Mouse (Mus musculus): Measurements from ENCODE around the gene Kctd13. TPM values are rescaled to one million over a fixed set of nuclear protein-coding genes. Genes with fewer than 3 reads are reported as not detected.

Gene Kctd13
- polyA plus RNA-seq, 1 experiment from 2014 or later: 58.1 TPM

Other genes with a start within 250 kb of the Kctd13 start
- 121 and 147 TPM in 2 replicates for gene Bola2, start 233.5 kb upstream of the Kctd13 start, polyA plus RNA-seq (2016; fragmentation: Nextera tagmentation; extraction: Ambion mirVana)
- gene Slx1b, start 233.1 kb upstream of the Kctd13 start, polyA plus RNA-seq (2016; fragmentation: Nextera tagmentation; extraction: Ambion mirVana): 15.3 and 17.1 TPM in 2 replicates
- gene Coro1a, start 221.1 kb upstream of the Kctd13 start, polyA plus RNA-seq (2016; fragmentation: Nextera tagmentation; extraction: Ambion mirVana): 53.6 and 56.9 TPM in 2 replicates
- 63.6 and 67.8 TPM in 2 replicates for gene Mapk3, start 169.3 kb upstream of the Kctd13 start, polyA plus RNA-seq (2016; fragmentation: Nextera tagmentation; extraction: Ambion mirVana)
- 1.4 TPM in 2 replicates for gene Gdpd3, start 162.5 kb upstream of the Kctd13 start, polyA plus RNA-seq (2016; fragmentation: Nextera tagmentation; extraction: Ambion mirVana)
- gene Ypel3, start 151.9 kb upstream of the Kctd13 start, polyA plus RNA-seq (2016; fragmentation: Nextera tagmentation; extraction: Ambion mirVana): 140 and 144 TPM in 2 replicates
- 0.48 and 1.1 TPM in 2 replicates for gene Tbx6, start 147.4 kb upstream of the Kctd13 start, polyA plus RNA-seq (2016; fragmentation: Nextera tagmentation; extraction: Ambion mirVana)
- 286 and 294 TPM in 2 replicates for gene Ppp4c, start 136.4 kb upstream of the Kctd13 start, polyA plus RNA-seq (2016; fragmentation: Nextera tagmentation; extraction: Ambion mirVana)
- 23.7 and 24.9 TPM in 2 replicates for gene Fam57b, start 131.2 kb upstream of the Kctd13 start, polyA plus RNA-seq (2016; fragmentation: Nextera tagmentation; extraction: Ambion mirVana)
- gene 4930451I11Rik, start 97.2 kb upstream of the Kctd13 start, polyA plus RNA-seq (2016; fragmentation: Nextera tagmentation; extraction: Ambion mirVana): not detected in 2 replicates
- 4.3 and 4.4 TPM in 2 replicates for gene Doc2a, start 81.5 kb upstream of the Kctd13 start, polyA plus RNA-seq (2016; fragmentation: Nextera tagmentation; extraction: Ambion mirVana)
- gene Hirip3, start 66.9 kb upstream of the Kctd13 start, polyA plus RNA-seq (2016; fragmentation: Nextera tagmentation; extraction: Ambion mirVana): 30.5 and 35.4 TPM in 2 replicates
- 89.0 and 92.6 TPM in 2 replicates for gene Ino80e, start 66.5 kb upstream of the Kctd13 start, polyA plus RNA-seq (2016; fragmentation: Nextera tagmentation; extraction: Ambion mirVana)
- gene Taok2, start 44.2 kb upstream of the Kctd13 start, polyA plus RNA-seq (2016; fragmentation: Nextera tagmentation; extraction: Ambion mirVana): 63.5 and 66.6 TPM in 2 replicates
- gene Tmem219, start 6.0 kb upstream of the Kctd13 start, polyA plus RNA-seq (2016; fragmentation: Nextera tagmentation; extraction: Ambion mirVana): 21.8 and 23.0 TPM in 2 replicates
- gene Asphd1, start 20.7 kb downstream of the Kctd13 start, polyA plus RNA-seq (2016; fragmentation: Nextera tagmentation; extraction: Ambion mirVana): 3.4 and 4.1 TPM in 2 replicates
- 13.3 and 18.2 TPM in 2 replicates for gene Sez6l2, start 21.7 kb downstream of the Kctd13 start, polyA plus RNA-seq (2016; fragmentation: Nextera tagmentation; extraction: Ambion mirVana)
- gene Cdipt, start 47.0 kb downstream of the Kctd13 start, polyA plus RNA-seq (2016; fragmentation: Nextera tagmentation; extraction: Ambion mirVana): 87.8 and 93.5 TPM in 2 replicates
- gene Cdiptos, start 47.2 kb downstream of the Kctd13 start, polyA plus RNA-seq (2016; fragmentation: Nextera tagmentation; extraction: Ambion mirVana): 0.92 and 1.4 TPM in 2 replicates
- 6.8 and 7.2 TPM in 2 replicates for gene Mvp, start 85.7 kb downstream of the Kctd13 start, polyA plus RNA-seq (2016; fragmentation: Nextera tagmentation; extraction: Ambion mirVana)
- 0.72 and 1.3 TPM in 2 replicates for gene Pagr1b, start 87.6 kb downstream of the Kctd13 start, polyA plus RNA-seq (2016; fragmentation: Nextera tagmentation; extraction: Ambion mirVana)
- 46.6 and 51.6 TPM in 2 replicates for gene Pagr1a, start 88.5 kb downstream of the Kctd13 start, polyA plus RNA-seq (2016; fragmentation: Nextera tagmentation; extraction: Ambion mirVana)
- 63.8 and 69.6 TPM in 2 replicates for gene Gm42742, start 92.2 kb downstream of the Kctd13 start, polyA plus RNA-seq (2016; fragmentation: Nextera tagmentation; extraction: Ambion mirVana)
- gene Prrt2, start 92.3 kb downstream of the Kctd13 start, polyA plus RNA-seq (2016; fragmentation: Nextera tagmentation; extraction: Ambion mirVana): 7.1 and 9.6 TPM in 2 replicates
- 117 and 119 TPM in 2 replicates for gene Maz, start 98.2 kb downstream of the Kctd13 start, polyA plus RNA-seq (2016; fragmentation: Nextera tagmentation; extraction: Ambion mirVana)
- 85.3 and 86.9 TPM in 2 replicates for gene Kif22, start 113.6 kb downstream of the Kctd13 start, polyA plus RNA-seq (2016; fragmentation: Nextera tagmentation; extraction: Ambion mirVana)
- not detected in 2 replicates for gene Zg16, start 158.4 kb downstream of the Kctd13 start, polyA plus RNA-seq (2016; fragmentation: Nextera tagmentation; extraction: Ambion mirVana)
- 1.0 and 1.2 TPM in 2 replicates for gene AI467606, start 162.5 kb downstream of the Kctd13 start, polyA plus RNA-seq (2016; fragmentation: Nextera tagmentation; extraction: Ambion mirVana)
- 0.80 and 1.9 TPM in 2 replicates for gene Qprt, start 193.3 kb downstream of the Kctd13 start, polyA plus RNA-seq (2016; fragmentation: Nextera tagmentation; extraction: Ambion mirVana)
- gene Spn, start 208.9 kb downstream of the Kctd13 start, polyA plus RNA-seq (2016; fragmentation: Nextera tagmentation; extraction: Ambion mirVana): not detected in 2 replicates